Mouse (Mus musculus) embryonic facial prominence, embryonic 10.5 days (tissue): ENCODE measurements at regions not wholly inside any gene's neighbourhood (a gene's known extent, or its start where the extent isn't known, plus 50 kb on each side); places are given as distances from the start of the nearest gene placed in this dataset.

Experiments
- DNase-seq: peaks from one replicate; pipeline ENCODE4 v3.0.0-alpha.2; 2017; ENCODE audit warnings: low spot score
- H3K27ac ChIP-seq: fragments of 300-500 bp; sonication (generic); replicated peaks from 2 replicates; pipeline ENCODE4 v1.5.1; 2016; ENCODE audit warnings: mild to moderate bottlenecking
- H3K27me3 ChIP-seq: fragments of 300-500 bp; sonication (generic); replicated peaks from 2 replicates; pipeline ENCODE4 v1.6.1; 2016; ENCODE audit warnings: low read depth, mild to moderate bottlenecking; ENCODE audit not compliant: poor library complexity, severe bottlenecking
- H3K36me3 ChIP-seq: fragments of 300-500 bp; sonication (generic); replicated peaks from 2 replicates; pipeline ENCODE4 v1.6.1; 2016; ENCODE audit warnings: mild to moderate bottlenecking, moderate library complexity
- H3K4me1 ChIP-seq: fragments of 300-500 bp; sonication (generic); 2 replicates; pipeline ENCODE4 v1.6.1; 2016
- H3K4me3 ChIP-seq: fragments of 300-500 bp; sonication (generic); 2 replicates; pipeline ENCODE4 v1.5.1; 2016; ENCODE audit warnings: mild to moderate bottlenecking, moderate library complexity
- H3K9me3 ChIP-seq: fragments of 300-500 bp; sonication (generic); 2 replicates; pipeline ENCODE4 v1.6.1; 2016; ENCODE audit warnings: mild to moderate bottlenecking
- WGBS: fragments of 180-500 bp; shearing (Covaris S2); methylation state at CpG from one replicate; pipeline ENCODE4 v1.1.7; 2016; 5-methylcytosine and 5-hydroxymethylcytosine counted together

GRCm38 (mm10) chr9:85497348-85497747 is 170.2 kb upstream of the Tent5a start:
- no peak overlapping the region for H3K4me3 ChIP-seq
- no peaks in the 10 kb centered on the region for H3K4me1 ChIP-seq
- no peaks in the 10 kb centered on the region for H3K9me3 ChIP-seq
- H3K27ac ChIP-seq, result no peak overlapping the region
- peaks cover 10% of the 10 kb centered on the region for H3K27me3 ChIP-seq
- no peak for DNase-seq
- 91% methylated on average over 1 of the region's 1 CpGs for WGBS
- H3K36me3 ChIP-seq, result no peaks in the 10 kb centered on the region

- H3K36me3 ChIP-seq, result no peaks in the 10 kb centered on the region
- H3K9me3 ChIP-seq, result no peaks in the 10 kb centered on the region
- peak; percentile 10 for DNase-seq
- H3K27me3 ChIP-seq, result peaks cover 10% of the 10 kb centered on the region
- no peaks in the 10 kb centered on the region for H3K4me1 ChIP-seq
- H3K27ac ChIP-seq, result no peak overlapping the region
- no peak overlapping the region for H3K4me3 ChIP-seq
- WGBS, result 44% methylated on average over 8 of the region's 8 CpGs
Observed at GRCm38 (mm10) chr9:85496506-85497239, 169.5 kb upstream of the Tent5a start.

- Histone ChIP-seq H3K36me3 (no peaks in the 10 kb centered on the region), H3K27me3 (peaks cover 10% of the 10 kb centered on the region)
Observed at GRCm38 (mm10) chr9:85495056-85495455, 167.9 kb upstream of the Tent5a start.

GRCm38 (mm10) chr9:85493760-85494159 is 166.6 kb upstream of the Tent5a start:
- Histone ChIP-seq H3K4me1 (no peaks in the 10 kb centered on the region), H3K9me3 (no peaks in the 10 kb centered on the region), H3K27me3 (peaks cover 10% of the 10 kb centered on the region), H3K36me3 (no peaks in the 10 kb centered on the region), H3K27ac (no peak overlapping the region), H3K4me3 (no peak overlapping the region)
- no peak for DNase-seq
- 88% methylated on average over 4 of the region's 4 CpGs for WGBS

More at GRCm38 (mm10) chr9:85495056-85495455, 167.9 kb upstream of the Tent5a start:
- Histone ChIP-seq H3K27ac (no peak overlapping the region), H3K4me3 (no peak overlapping the region), H3K9me3 (no peaks in the 10 kb centered on the region), H3K4me1 (no peaks in the 10 kb centered on the region)
- no peak for DNase-seq
- 74% methylated on average over 4 of the region's 4 CpGs for WGBS

GRCm38 (mm10) chr9:85490367-85490766 is 163.2 kb upstream of the Tent5a start:
- no peaks in the 10 kb centered on the region for H3K4me1 ChIP-seq
- H3K27me3 ChIP-seq, result peaks cover 6% of the 10 kb centered on the region
- no peak overlapping the region for H3K4me3 ChIP-seq
- no peak for DNase-seq
- H3K9me3 ChIP-seq, result no peaks in the 10 kb centered on the region
- H3K27ac ChIP-seq, result no peak overlapping the region
- H3K36me3 ChIP-seq, result no peaks in the 10 kb centered on the region
- WGBS, result 91% methylated on average over 3 of the region's 3 CpGs

- Histone ChIP-seq H3K9me3 (no peaks in the 10 kb centered on the region), H3K4me3 (no peak overlapping the region), H3K36me3 (no peaks in the 10 kb centered on the region), H3K27me3 (no peaks in the 10 kb centered on the region), H3K27ac (no peak overlapping the region), H3K4me1 (no peaks in the 10 kb centered on the region)
- no peak for DNase-seq
- 59% methylated on average over 2 of the region's 2 CpGs for WGBS
Observed at GRCm38 (mm10) chr9:85487915-85488314, 160.8 kb upstream of the Tent5a start.

- DNase-seq, result no peak
- 40% methylated on average over 3 of the region's 3 CpGs for WGBS
Observed at GRCm38 (mm10) chr9:85487052-85487668, 160.0 kb upstream of the Tent5a start.

GRCm38 (mm10) chr9:85485749-85486148 is 158.6 kb upstream of the Tent5a start:
- no peak overlapping the region for H3K27ac ChIP-seq
- H3K36me3 ChIP-seq, result no peaks in the 10 kb centered on the region
- no peaks in the 10 kb centered on the region for H3K9me3 ChIP-seq
- DNase-seq, result no peak
- no peaks in the 10 kb centered on the region for H3K4me1 ChIP-seq
- no peaks in the 10 kb centered on the region for H3K27me3 ChIP-seq
- WGBS, result 58% methylated on average over 1 of the region's 1 CpGs
- H3K4me3 ChIP-seq, result no peak overlapping the region

More at GRCm38 (mm10) chr9:85487052-85487668, 160.0 kb upstream of the Tent5a start:
- Histone ChIP-seq H3K9me3 (no peaks in the 10 kb centered on the region), H3K27ac (no peak overlapping the region), H3K4me3 (no peak overlapping the region), H3K36me3 (no peaks in the 10 kb centered on the region), H3K27me3 (no peaks in the 10 kb centered on the region), H3K4me1 (no peaks in the 10 kb centered on the region)

- DNase-seq, result no peak
- Histone ChIP-seq H3K4me3 (no peak overlapping the region), H3K27me3 (no peaks in the 10 kb centered on the region), H3K27ac (no peak overlapping the region), H3K9me3 (no peaks in the 10 kb centered on the region), H3K36me3 (no peaks in the 10 kb centered on the region), H3K4me1 (no peaks in the 10 kb centered on the region)
- 92% methylated on average over 4 of the region's 4 CpGs for WGBS
Observed at GRCm38 (mm10) chr9:85483248-85483647, 156.1 kb upstream of the Tent5a start.

- no peak overlapping the region for H3K27ac ChIP-seq
- no peaks in the 10 kb centered on the region for H3K27me3 ChIP-seq
- DNase-seq, result no peak
- 76% methylated on average over 2 of the region's 2 CpGs for WGBS
- H3K4me1 ChIP-seq, result no peaks in the 10 kb centered on the region
- H3K4me3 ChIP-seq, result no peak overlapping the region
- no peaks in the 10 kb centered on the region for H3K36me3 ChIP-seq
- no peaks in the 10 kb centered on the region for H3K9me3 ChIP-seq
Observed at GRCm38 (mm10) chr9:85480566-85480965, 153.4 kb upstream of the Tent5a start.

- no peaks in the 10 kb centered on the region for H3K27me3 ChIP-seq
- WGBS, result 81% methylated on average over 3 of the region's 3 CpGs
- no peaks in the 10 kb centered on the region for H3K9me3 ChIP-seq
- no peaks in the 10 kb centered on the region for H3K4me1 ChIP-seq
- no peak overlapping the region for H3K27ac ChIP-seq
- H3K36me3 ChIP-seq, result no peaks in the 10 kb centered on the region
- no peak for DNase-seq
- no peak overlapping the region for H3K4me3 ChIP-seq
Observed at GRCm38 (mm10) chr9:85475214-85475613, 148.1 kb upstream of the Tent5a start.

- WGBS, result 90% methylated on average over 8 of the region's 8 CpGs
- no peak for DNase-seq
Observed at GRCm38 (mm10) chr9:85470264-85470821, 143.2 kb upstream of the Tent5a start.

GRCm38 (mm10) chr9:85469288-85469687 is 142.1 kb upstream of the Tent5a start:
- no peak overlapping the region for H3K27ac ChIP-seq
- no peaks in the 10 kb centered on the region for H3K36me3 ChIP-seq
- 74% methylated on average over 3 of the region's 3 CpGs for WGBS
- H3K4me3 ChIP-seq, result no peak overlapping the region
- no peaks in the 10 kb centered on the region for H3K4me1 ChIP-seq
- DNase-seq, result no peak
- no peaks in the 10 kb centered on the region for H3K27me3 ChIP-seq
- H3K9me3 ChIP-seq, result no peaks in the 10 kb centered on the region

More at GRCm38 (mm10) chr9:85470264-85470821, 143.2 kb upstream of the Tent5a start:
- Histone ChIP-seq H3K4me3 (no peak overlapping the region), H3K27me3 (no peaks in the 10 kb centered on the region), H3K9me3 (no peaks in the 10 kb centered on the region), H3K36me3 (no peaks in the 10 kb centered on the region), H3K27ac (no peak overlapping the region), H3K4me1 (no peaks in the 10 kb centered on the region)
